Mouse (Mus musculus) intestine, embryonic 16.5 days (tissue): ENCODE measurements around the gene Ptcd1. TPM values are rescaled to one million over a fixed set of nuclear protein-coding genes. Genes with fewer than 3 reads are reported as not detected.
A peak's percentile ranks its signal among the peaks of the same experiment; 100 is the strongest.
"Not testable (repeated sequence)": the region's sequence is repeated elsewhere in the genome, so short reads cannot be mapped to it uniquely, and the experiment has no call there.

Experiments
- ATAC-seq: fragments of 200-750 bp; cut with Nextera tagmentation; 2 replicates; pipeline ENCODE4 v1.8.0; 2017; ENCODE audit warnings: moderate TSS enrichment, moderate library complexity
- H3K27ac ChIP-seq: fragments of 300-500 bp; sonication (generic); 2 replicates; pipeline ENCODE4 v1.5.1; 2014; ENCODE audit warnings: mild to moderate bottlenecking, low read length
- H3K27me3 ChIP-seq: fragments of 300-500 bp; sonication (generic); replicated peaks from 2 replicates; pipeline ENCODE4 v1.6.1; 2014; ENCODE audit warnings: low read length, control low read depth, mixed read lengths; ENCODE audit not compliant: control insufficient read depth, insufficient read depth
- H3K36me3 ChIP-seq: fragments of 300-500 bp; sonication (generic); 2 replicates; pipeline ENCODE4 v1.6.1; 2014; ENCODE audit warnings: low read length, control low read depth; ENCODE audit not compliant: control insufficient read depth, insufficient read depth
- H3K4me1 ChIP-seq: fragments of 300-500 bp; sonication (generic); 2 replicates; pipeline ENCODE4 v1.6.1; 2014; ENCODE audit warnings: low read length, control low read depth, mixed read lengths; ENCODE audit not compliant: control insufficient read depth, insufficient read depth
- H3K4me2 ChIP-seq: fragments of 300-500 bp; sonication (generic); 2 replicates; pipeline ENCODE4 v1.6.1; 2014; ENCODE audit warnings: low read depth, low read length, control low read depth
- H3K4me3 ChIP-seq: fragments of 300-500 bp; sonication (generic); 2 replicates; pipeline ENCODE4 v1.5.1; 2014; ENCODE audit warnings: mild to moderate bottlenecking, low read length
- H3K9ac ChIP-seq: fragments of 300-500 bp; sonication (generic); 2 replicates; pipeline ENCODE4 v1.6.1; 2014; ENCODE audit warnings: low read depth, low read length
- H3K9me3 ChIP-seq: fragments of 300-500 bp; sonication (generic); 2 replicates; pipeline ENCODE4 v1.6.1; 2016; ENCODE audit warnings: low read length, control low read depth; ENCODE audit not compliant: control insufficient read depth
- whole genome bisulfite sequencing: fragments of 180-500 bp; shearing (Covaris S2); extraction: QIAGEN DNeasy Blood & Tissue Kit; methylation state at CpG from one replicate; pipeline ENCODE4 v1.1.7; 2014; 5-methylcytosine and 5-hydroxymethylcytosine counted together
- polyA plus RNA-seq: library from polyadenylated mRNA; unstranded; fragments of >200 nt; fragmentation: Nextera tagmentation; extraction: Ambion mirVana; gene quantifications from 2 replicates; pipeline ENCODE4 v1.2.1, GENCODE M21; 2015

Gene Ptcd1
- polyA plus RNA-seq, 1 experiment from 2014 or later: 14.7 TPM

DNA sequence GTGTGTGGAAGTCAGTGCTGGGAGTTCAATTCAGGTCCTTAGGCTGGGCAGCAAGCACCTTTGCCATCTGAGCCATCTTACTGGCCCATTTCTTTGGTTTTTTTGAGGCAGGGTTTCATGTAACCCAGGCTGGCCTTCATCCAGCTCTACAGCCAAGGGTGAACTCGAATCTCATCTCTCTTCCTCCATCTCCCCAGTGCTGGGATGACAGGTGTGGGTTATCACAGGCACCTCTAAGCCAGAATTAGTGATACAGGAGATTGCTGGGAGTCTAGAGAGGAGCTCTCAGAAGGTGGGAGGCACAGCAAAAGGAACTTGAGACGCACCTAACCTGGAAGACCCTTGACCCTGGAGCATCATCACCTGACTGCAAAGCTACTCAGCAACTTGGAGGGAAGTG lies 53.5 kb downstream of the Ptcd1 start:
- 23% methylated on average over 2 of the region's 2 CpGs for WGBS
- peak; percentile 24 for ATAC-seq
- Histone ChIP-seq H3K27ac (peak overlapping the region; percentile 72), H3K36me3 (0 out of 2 replicates have a peak, but pooled peaks cover 10% of the 10 kb centered on the region), H3K9ac (peak overlapping the region; percentile 84; the same call in 1 of the 2 replicates), H3K4me1 (peaks cover 22% of the 10 kb centered on the region), H3K9me3 (no peaks in the 10 kb centered on the region), H3K4me2 (peak overlapping the region; percentile 84), H3K27me3 (no peaks in the 10 kb centered on the region), H3K4me3 (peak overlapping the region; percentile 91)

DNA sequence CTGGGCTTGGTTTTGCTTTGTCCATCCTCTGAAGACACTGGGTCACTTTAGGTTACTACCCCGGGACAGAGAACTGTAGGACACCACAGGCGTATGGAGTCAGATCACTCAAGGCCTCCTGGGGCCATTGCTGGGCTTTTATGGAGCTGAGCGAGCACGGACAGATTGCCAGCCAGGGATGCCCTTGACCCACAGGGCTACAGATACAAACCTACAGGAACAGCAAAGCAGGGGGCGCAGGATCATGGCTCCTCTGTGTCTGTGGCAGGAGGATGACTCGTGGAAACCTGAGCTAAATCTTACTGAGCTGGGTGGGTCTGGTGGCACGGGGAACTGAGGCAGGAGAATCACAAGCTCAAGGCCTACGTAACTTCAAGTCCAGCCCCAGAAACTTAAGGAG lies 54.3 kb downstream of the Ptcd1 start:
- Histone ChIP-seq H3K36me3 (0 out of 2 replicates have a peak, but pooled peaks cover 16% of the 10 kb centered on the region), H3K4me1 (peaks cover 16% of the 10 kb centered on the region), H3K9ac (no peak overlapping the region), H3K4me2 (no peak overlapping the region), H3K9me3 (no peaks in the 10 kb centered on the region), H3K27me3 (no peaks in the 10 kb centered on the region), H3K27ac (no peak overlapping the region), H3K4me3 (no peak overlapping the region)
- 79% methylated on average over 8 of the region's 8 CpGs for WGBS
- no peak for ATAC-seq

DNA sequence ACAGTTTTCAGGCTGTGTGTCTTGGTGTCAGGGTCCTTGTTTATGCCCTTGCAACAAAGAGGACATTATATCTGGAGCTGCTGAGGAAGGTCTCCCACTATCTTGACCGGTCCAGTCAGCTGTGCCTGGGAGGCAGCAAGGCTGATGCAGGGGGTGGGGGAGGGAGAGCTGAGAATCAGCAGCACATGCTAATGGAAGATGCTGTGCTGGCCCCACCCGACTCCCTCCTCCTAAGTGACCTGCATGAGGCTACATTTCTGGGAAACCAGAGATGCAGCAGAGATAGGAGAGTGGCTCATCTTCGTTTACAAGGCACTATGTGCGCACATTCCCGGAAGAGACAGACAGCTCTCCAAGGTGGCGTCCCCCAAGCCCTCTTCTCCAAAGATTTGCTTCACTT lies 56.5 kb downstream of the Ptcd1 start:
- no peak overlapping the region for H3K9ac ChIP-seq
- H3K27ac ChIP-seq: no peak overlapping the region
- peaks cover 25% of the 10 kb centered on the region; the same call in 1 of the 2 replicates for H3K36me3 ChIP-seq
- ATAC-seq: no peak
- no peak overlapping the region for H3K4me2 ChIP-seq
- H3K9me3 ChIP-seq: no peaks in the 10 kb centered on the region
- 83% methylated on average over 6 of the region's 6 CpGs for WGBS
- H3K4me1 ChIP-seq: no peaks in the 10 kb centered on the region
- no peaks in the 10 kb centered on the region for H3K27me3 ChIP-seq
- no peak overlapping the region for H3K4me3 ChIP-seq

DNA sequence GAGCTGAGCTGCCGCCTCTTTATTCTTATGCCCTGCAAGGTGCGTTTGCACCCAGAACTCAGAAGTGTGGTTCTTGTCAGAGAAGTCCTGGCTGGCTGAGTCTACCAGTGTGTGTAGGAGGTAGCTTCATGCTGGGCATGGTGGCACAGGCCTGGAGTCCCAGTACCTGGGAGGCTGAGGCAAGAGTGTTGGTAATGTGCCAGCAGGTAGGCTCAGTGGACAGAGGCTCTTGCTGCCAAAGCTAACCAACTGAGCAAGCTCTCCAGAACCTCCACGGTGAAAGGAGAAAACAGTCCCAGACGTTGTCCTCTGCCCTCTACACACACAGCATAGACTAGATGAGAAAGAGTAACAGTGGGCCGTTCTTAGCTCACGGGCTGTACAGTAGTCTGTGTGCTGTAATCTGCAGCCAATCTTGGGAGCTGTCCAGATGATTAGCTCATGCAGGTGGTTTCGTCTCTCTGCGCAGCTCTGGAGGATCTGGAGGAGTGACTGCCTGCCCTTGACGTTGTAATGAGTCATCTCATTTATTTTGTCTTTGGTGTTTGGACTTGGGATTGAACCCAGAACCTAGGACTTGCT lies 61.1 kb downstream of the Ptcd1 start:
- Histone ChIP-seq H3K36me3 (peaks cover 52% of the 10 kb centered on the region), H3K4me3 (no peak overlapping the region), H3K4me1 (no peaks in the 10 kb centered on the region), H3K9me3 (no peaks in the 10 kb centered on the region), H3K9ac (no peak overlapping the region), H3K27me3 (no peaks in the 10 kb centered on the region), H3K27ac (no peak overlapping the region), H3K4me2 (no peak overlapping the region)
- 83% methylated on average over 9 of the region's 9 CpGs for WGBS
- no peak for ATAC-seq

DNA sequence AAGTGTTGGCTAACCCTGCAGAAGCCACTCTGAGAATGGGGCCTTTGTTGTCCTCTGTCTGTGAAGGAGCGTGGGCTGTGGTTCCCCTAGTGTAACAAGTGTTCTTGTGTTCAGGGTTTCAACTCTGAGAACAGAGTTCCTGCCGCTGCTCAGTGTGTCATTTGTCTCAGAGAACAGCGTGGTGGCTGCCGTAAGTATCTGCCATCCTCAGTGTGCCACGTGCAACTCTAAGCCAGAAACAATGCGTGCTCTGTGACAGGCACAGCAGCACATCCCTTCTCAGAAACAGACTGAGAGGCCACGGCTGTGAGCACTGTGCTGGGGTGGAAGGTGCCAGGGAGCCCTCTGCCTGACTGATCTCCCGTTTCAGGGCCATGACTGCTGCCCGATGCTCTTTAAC lies 62.6 kb downstream of the Ptcd1 start:
- Histone ChIP-seq H3K9ac (no peak overlapping the region), H3K4me1 (no peaks in the 10 kb centered on the region), H3K36me3 (peaks cover 48% of the 10 kb centered on the region), H3K9me3 (no peaks in the 10 kb centered on the region), H3K27me3 (no peaks in the 10 kb centered on the region), H3K27ac (no peak overlapping the region), H3K4me2 (no peak overlapping the region), H3K4me3 (no peak overlapping the region)
- no peak for ATAC-seq
- 87% methylated on average over 9 of the region's 9 CpGs for WGBS

DNA sequence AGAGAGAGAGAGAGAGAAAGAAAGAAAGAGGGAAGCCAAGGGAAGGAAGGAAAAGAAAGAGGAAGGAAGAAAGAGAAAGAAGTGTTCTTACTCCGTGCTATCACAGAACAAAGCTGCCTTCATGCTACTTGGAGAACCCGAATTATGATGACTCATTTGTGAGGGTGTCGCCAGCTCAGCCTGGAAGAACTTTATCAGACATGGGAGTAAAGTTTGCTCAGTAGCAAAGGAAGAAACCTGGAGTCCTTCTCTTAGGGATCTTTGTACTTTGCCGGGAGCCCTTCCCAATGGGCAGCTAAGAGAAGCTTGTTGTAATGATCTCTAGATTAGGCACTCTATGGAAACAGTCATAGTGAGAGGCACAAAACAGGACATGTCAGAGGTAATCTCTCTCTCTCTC lies 64.2 kb downstream of the Ptcd1 start:
- Histone ChIP-seq H3K4me2 (no peak overlapping the region), H3K27me3 (no peaks in the 10 kb centered on the region), H3K4me1 (no peaks in the 10 kb centered on the region), H3K9me3 (no peaks in the 10 kb centered on the region), H3K36me3 (peaks cover 47% of the 10 kb centered on the region), H3K9ac (no peak overlapping the region), H3K27ac (no peak overlapping the region), H3K4me3 (no peak overlapping the region)
- 62% methylated on average over 4 of the region's 4 CpGs for WGBS
- peak; percentile 91 for ATAC-seq

DNA sequence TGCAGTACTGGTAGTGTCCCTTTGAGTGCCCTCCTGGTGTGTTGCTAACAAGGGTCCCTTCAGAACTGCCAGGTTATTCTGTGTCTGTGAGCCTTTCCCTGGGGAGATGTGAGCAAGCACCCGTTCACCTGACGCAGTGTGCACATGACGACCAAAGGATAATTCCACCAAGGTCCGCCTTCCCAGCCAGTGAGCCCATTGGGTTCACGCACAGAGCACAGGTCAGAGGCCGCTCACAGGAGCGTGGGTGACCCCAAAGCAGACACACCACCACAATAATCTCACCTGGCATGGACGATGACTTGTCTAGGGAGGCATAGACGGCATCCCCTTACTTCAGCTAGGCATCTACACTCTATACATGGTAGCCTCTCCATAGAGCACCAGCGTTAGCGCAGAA lies 65.5 kb downstream of the Ptcd1 start:
- not testable (repeated sequence) for H3K27ac ChIP-seq, H3K9ac ChIP-seq, H3K27me3 ChIP-seq, H3K9me3 ChIP-seq, H3K4me1 ChIP-seq, H3K4me2 ChIP-seq, H3K4me3 ChIP-seq, ATAC-seq
- H3K36me3 ChIP-seq: peaks cover 47% of the 10 kb centered on the region
- WGBS: 95% methylated on average over 11 of the region's 11 CpGs

DNA sequence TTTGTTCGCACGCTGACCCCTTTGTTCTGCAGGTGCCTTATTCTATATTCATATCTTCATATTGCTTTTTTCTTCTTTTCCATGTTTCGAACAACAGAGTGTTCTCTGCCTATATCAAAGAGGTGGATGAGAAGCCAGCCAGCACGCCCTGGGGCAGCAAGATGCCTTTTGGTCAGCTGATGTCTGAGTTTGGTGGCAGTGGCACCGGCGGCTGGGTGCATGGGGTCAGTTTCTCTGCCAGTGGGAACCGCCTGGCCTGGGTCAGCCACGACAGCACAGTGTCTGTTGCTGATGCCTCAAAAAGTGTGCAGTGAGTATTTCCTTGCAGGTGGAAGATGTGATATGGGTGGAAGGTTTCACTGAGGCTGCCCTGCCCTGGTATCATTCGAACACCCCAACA lies 65.9 kb downstream of the Ptcd1 start:
- no peak overlapping the region for H3K27ac ChIP-seq
- peaks cover 44% of the 10 kb centered on the region for H3K36me3 ChIP-seq
- H3K4me3 ChIP-seq: no peak overlapping the region
- ATAC-seq: no peak
- no peak overlapping the region for H3K4me2 ChIP-seq
- H3K27me3 ChIP-seq: no peaks in the 10 kb centered on the region
- H3K9me3 ChIP-seq: no peaks in the 10 kb centered on the region
- 93% methylated on average over 9 of the region's 9 CpGs for WGBS
- no peaks in the 10 kb centered on the region for H3K4me1 ChIP-seq
- no peak overlapping the region for H3K9ac ChIP-seq

DNA sequence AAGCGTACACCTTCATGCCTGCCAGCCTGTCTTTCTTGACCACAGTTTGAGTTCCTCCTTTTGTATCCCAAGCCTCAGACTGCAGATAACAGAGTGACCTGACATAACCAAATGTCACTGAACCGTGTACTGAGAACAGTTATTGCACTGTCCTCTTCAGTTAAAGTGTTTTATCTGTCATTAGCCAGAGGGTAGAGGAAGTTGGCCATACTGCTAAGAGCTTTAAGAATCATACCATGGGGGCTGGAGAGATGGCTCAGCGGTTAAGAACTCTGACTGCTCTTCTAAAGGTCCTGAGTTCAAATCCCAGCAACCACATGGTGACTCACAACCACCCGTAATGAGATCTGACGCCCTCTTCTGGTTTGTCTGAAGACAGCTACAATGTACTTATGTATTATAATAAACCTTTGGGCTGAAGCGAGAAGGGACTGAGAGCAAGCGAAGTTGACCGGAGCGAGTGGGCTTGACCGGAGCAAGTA lies 68.5 kb downstream of the Ptcd1 start:
- WGBS: 91% methylated on average over 10 of the region's 10 CpGs
- no peaks in the 10 kb centered on the region for H3K4me1 ChIP-seq
- H3K9me3 ChIP-seq: no peaks in the 10 kb centered on the region
- peaks cover 28% of the 10 kb centered on the region for H3K36me3 ChIP-seq
- no peak overlapping the region for H3K9ac ChIP-seq
- no peak overlapping the region for H3K4me2 ChIP-seq
- no peak overlapping the region for H3K27ac ChIP-seq
- H3K4me3 ChIP-seq: no peak overlapping the region
- H3K27me3 ChIP-seq: no peaks in the 10 kb centered on the region
- ATAC-seq: no peak
